Mouse (Mus musculus) cerebellum, adult 2 months (tissue): ENCODE results near the gene Rnase4. TPM values are rescaled to one million over a fixed set of nuclear protein-coding genes. Genes with fewer than 3 reads are reported as not detected.

Source experiments
- DNase-seq, 2 experiments: peaks; one replicate each; pipeline ENCODE4 v3.0.0; 2021
- H3K27ac ChIP-seq: fragments of 200-500 bp; 2 replicates; pipeline ENCODE4 v1.5.1; 2012; ENCODE audit warnings: low read length, control low read depth, inconsistent platforms; ENCODE audit not compliant: insufficient read depth
- H3K27me3 ChIP-seq: fragments of 200-500 bp; 2 replicates; pipeline ENCODE4 v1.6.1; 2012; ENCODE audit warnings: inconsistent platforms, mild to moderate bottlenecking, low read length, moderate library complexity; ENCODE audit not compliant: control insufficient read depth, insufficient read depth
- H3K4me1 ChIP-seq: fragments of 200-500 bp; 2 replicates; pipeline ENCODE4 v1.6.1; 2011; ENCODE audit warnings: low read length; ENCODE audit not compliant: control insufficient read depth, insufficient read depth
- H3K4me3 ChIP-seq: fragments of 200-500 bp; replicated peaks from 2 replicates; pipeline ENCODE3; 2011; ENCODE audit warnings: mild to moderate bottlenecking, low read depth, low read length, control low read depth; ENCODE audit not compliant: insufficient read depth
- CTCF ChIP-seq: fragments of 200-500 bp; IDR thresholded peaks from 2 replicates; pipeline ENCODE4 v1.5.1; 2011; ENCODE audit warnings: low read depth, mild to moderate bottlenecking, control low read depth, low read length, moderate library complexity, borderline replicate concordance; ENCODE audit not compliant: insufficient read depth
- POLR2A ChIP-seq: fragments of 200-500 bp; IDR thresholded peaks from 2 replicates; pipeline ENCODE4 v1.6.1; 2011; ENCODE audit warnings: low read length, control low read depth, borderline replicate concordance; ENCODE audit not compliant: insufficient read depth
- WGBS: fragments of 180-500 bp; shearing (Covaris S2); methylation state at CpG from one replicate; pipeline ENCODE4 v1.1.7; 2018; 5-methylcytosine and 5-hydroxymethylcytosine counted together
- polyA plus RNA-seq: library from polyadenylated mRNA; depleted of rRNA; stranded (reverse); fragments of >200 nt; gene quantifications from 2 replicates; pipeline ENCODE4 v1.2.3, GENCODE M21; 2012

Rnase4 gene
- polyA plus RNA-seq, 1 experiment = 11.5 TPM

DNA sequence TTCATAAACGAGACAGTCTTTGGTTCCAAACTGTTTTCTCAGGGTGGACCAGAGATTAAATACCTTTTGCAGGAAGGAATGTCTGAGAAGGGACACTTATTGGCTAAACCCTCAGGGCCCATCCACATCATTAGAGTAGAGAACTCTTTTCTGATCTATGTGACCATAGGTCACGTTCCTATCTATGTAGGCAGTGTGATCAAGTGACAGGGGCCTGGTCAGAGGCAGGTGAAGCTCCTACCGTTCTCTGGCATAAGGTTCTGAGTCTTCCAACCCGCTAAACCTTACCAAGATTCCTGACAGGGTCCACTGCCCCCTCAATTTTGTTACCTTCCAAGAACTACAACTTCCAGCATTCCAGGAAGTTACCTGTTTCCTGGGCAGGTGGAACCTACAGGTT lies 51.2 kb downstream of the Rnase4 start:
- Histone ChIP-seq H3K4me3 (no peak overlapping the region), H3K4me1 (no peaks in the 10 kb centered on the region), H3K27ac (no peak overlapping the region), H3K27me3 (no peaks in the 10 kb centered on the region)
- no peak for DNase-seq
- TF ChIP-seq CTCF = no peak
- no peak for TF ChIP-seq POLR2A
- WGBS = 91% methylated on average over 4 of the region's 4 CpGs

DNA sequence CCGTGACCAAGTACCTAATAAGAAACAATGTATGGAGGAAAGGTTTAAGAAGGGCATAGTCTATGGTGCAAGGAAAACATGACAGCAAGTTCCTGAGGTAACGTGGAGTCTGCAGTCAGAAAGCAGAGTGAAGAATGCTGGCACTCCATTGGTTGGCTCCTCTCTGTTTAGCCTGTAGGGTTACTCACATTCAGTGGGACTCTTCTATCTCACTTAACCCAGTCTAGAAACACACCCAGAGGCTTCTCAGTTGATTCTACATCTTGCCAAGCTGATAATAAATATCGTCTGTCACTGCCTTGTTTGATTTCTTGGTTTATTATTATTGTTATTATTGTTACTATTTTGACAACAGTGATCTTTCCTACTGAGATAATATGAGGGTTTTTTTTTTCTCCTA lies 51.7 kb downstream of the Rnase4 start:
- Histone ChIP-seq H3K4me3 (no peak overlapping the region), H3K27ac (no peak overlapping the region), H3K27me3 (no peaks in the 10 kb centered on the region), H3K4me1 (no peaks in the 10 kb centered on the region)
- no peak for TF ChIP-seq POLR2A
- DNase-seq = no peak
- WGBS = 68% methylated on average over 3 of the region's 3 CpGs

DNA sequence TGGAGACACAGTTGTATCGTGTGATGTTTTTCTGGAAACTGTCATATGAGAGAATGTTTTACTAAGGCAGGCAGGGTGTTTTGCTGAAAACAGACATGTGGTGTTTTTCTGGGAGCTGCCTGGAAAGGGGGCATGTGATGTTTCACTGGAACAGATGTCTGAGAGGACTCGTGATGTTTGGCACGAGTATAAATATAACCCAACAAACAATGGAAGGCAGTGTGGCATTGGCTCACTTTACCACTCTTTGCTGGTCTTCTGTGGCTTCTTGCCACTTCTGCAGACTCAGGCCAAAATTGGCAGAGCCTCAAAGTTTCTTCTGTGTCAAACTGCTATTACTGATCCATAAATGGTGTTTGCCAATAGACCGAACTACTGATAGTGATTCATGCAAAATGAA lies 52.4 kb downstream of the Rnase4 start:
- 9% methylated on average over 4 of the region's 4 CpGs for WGBS

DNA sequence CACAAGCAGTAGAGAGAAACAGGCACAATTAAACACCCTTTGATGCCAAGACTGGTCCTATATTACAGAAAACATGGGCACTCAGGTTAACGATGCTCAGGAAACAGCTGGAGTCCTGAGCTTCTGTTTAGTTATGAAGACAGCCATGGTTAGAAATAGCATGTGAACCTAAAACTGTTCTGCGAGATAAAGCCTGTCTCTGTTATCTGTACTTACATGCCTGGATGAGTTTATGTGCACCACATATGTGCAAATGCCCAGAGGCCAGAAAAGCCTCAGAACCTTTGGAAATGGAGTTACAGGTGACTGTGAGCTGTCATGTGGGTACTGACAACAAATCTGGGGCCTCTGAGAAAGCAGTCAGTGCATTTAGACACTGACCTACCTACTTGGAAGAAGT lies 53.1 kb downstream of the Rnase4 start:
- Histone ChIP-seq H3K4me1 (no peaks in the 10 kb centered on the region), H3K27me3 (no peaks in the 10 kb centered on the region), H3K4me3 (no peak overlapping the region), H3K27ac (no peak overlapping the region)
- TF ChIP-seq POLR2A = no peak
- no peak for TF ChIP-seq CTCF
- 33% methylated on average over 2 of the region's 2 CpGs for WGBS
- DNase-seq = no peak

More for the DNA sequence above, 52.4 kb downstream of the Rnase4 start:
- Histone ChIP-seq H3K4me1 (no peaks in the 10 kb centered on the region), H3K27me3 (no peaks in the 10 kb centered on the region), H3K27ac (no peak overlapping the region), H3K4me3 (no peak overlapping the region)
- TF ChIP-seq POLR2A (no peak), CTCF (no peak)
- peak in 1 of 2 experiments; percentile 5 for DNase-seq

DNA sequence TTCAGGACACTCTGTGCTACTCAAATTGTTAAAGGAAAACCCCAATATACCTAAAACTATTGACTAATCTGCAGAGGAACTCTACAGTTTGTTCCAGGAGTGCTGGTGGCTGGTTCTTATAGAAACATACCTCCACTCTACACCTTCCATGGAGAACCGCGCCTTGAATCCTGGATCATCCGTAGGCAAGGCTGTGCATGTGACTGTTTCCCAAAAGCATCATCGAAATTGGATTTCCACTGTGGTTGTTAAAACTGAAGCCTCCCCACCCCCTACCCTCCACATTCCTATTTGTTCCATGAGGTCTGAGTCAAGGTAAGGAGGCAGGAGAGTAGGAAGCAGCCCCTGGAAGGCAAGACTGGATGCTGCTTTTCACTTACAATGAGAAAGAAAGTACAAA lies 53.6 kb downstream of the Rnase4 start:
- TF ChIP-seq CTCF (no peak), POLR2A (no peak)
- Histone ChIP-seq H3K4me3 (no peak overlapping the region), H3K4me1 (no peaks in the 10 kb centered on the region), H3K27ac (no peak overlapping the region), H3K27me3 (no peaks in the 10 kb centered on the region)
- WGBS = 96% methylated on average over 4 of the region's 4 CpGs
- no peak for DNase-seq

DNA sequence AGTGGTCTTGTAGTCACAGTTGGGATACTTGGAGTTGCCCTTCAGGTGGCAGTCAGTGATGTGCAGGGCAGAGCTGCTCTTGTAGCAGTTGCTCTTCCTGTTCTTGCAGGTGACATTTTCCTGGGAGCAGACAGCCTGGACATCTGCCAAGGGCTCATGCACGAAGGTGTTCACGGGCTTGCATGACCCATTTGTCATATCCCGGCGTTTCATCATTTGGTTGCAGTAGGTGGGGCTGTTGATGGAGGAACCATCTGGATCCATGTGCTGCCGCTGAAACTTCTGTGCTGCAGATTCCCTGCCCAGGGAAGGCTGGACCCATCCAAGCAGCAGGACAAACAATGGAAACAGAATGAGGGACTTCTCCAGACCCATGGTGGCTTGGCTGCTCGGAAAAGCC lies 54.6 kb downstream of the Rnase4 start:
- 42% methylated on average over 6 of the region's 6 CpGs for WGBS
- DNase-seq = peak; percentile 15 to 17
- H3K27ac ChIP-seq = no peak overlapping the region

DNA sequence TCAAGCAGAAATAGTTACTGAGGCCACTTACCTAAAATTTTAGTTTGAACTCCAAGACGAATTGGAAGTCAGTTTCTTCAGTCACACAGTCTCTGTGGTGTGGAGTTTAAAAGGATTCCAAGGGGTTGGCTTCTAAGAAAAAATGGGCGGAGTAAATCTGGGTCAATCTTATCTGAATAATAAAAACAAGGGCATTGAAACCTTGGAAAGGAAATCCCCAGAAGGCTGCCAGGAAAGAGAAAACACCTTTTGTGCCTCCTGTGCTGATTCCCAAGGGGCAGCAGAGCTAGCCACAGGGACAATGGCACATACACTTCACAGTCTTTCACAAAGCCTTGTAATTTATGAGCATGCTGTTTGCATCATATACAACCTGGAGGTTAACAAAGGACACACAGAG lies 55.8 kb downstream of the Rnase4 start, which contains the start of gene Rnase1:
Gene Rnase1, minus strand, starts transcription at position 101 of the 400 bp plus-strand sequence.
- no peak within 1 kb of the TSS for H3K4me3 ChIP-seq
- TF ChIP-seq POLR2A (no peak), CTCF (no peak)
- no peak for DNase-seq
- 60% methylated on average over 2 of the region's 2 CpGs for WGBS
- H3K27me3 ChIP-seq = no peaks in the 10 kb centered on the region
- H3K27ac ChIP-seq = no peak within 1 kb of the TSS
- no peaks in the 10 kb centered on the region for H3K4me1 ChIP-seq

More for the DNA sequence above, 54.6 kb downstream of the Rnase4 start:
- no peaks in the 10 kb centered on the region for H3K27me3 ChIP-seq
- TF ChIP-seq POLR2A = no peak
- TF ChIP-seq CTCF = no peak
- no peak overlapping the region for H3K4me3 ChIP-seq
- H3K4me1 ChIP-seq = no peaks in the 10 kb centered on the region

DNA sequence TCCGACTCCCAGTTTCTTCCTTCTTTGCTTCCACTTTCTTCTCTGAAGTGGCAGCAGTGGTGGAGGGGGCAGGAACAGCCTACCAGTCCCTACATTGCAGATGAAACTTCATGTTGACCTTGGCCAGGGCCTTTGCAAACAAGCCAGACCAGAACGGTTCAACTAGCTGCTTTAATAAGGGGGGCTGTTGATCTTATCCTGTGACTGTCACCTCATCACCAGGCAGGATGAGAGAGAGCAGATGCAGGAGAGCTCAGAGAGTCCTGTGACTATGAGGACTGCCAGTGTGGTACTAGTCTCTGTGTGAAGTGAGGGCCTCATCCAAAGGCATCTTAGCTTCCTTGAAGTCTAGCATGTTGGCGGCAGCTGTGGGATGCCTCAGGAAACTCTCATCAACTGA lies 57.1 kb downstream of the Rnase4 start:
- no peak for DNase-seq
- no peak for TF ChIP-seq CTCF
- no peak for TF ChIP-seq POLR2A
- no peak overlapping the region for H3K4me3 ChIP-seq
- H3K4me1 ChIP-seq = no peaks in the 10 kb centered on the region
- WGBS = 77% methylated on average over 3 of the region's 3 CpGs
- H3K27me3 ChIP-seq = no peaks in the 10 kb centered on the region
- no peak overlapping the region for H3K27ac ChIP-seq
